Mouse (Mus musculus): Measurements from ENCODE around the gene Slc4a10.
"Not testable (repeated sequence)": the region's sequence is repeated elsewhere in the genome, so short reads cannot be mapped to it uniquely, and the experiment has no call there.

Gene Slc4a10

GRCm38 (mm10) chr2:62046421-62046845 is at the start of gene Slc4a10:
TSS of gene Slc4a10 (plus strand) at chr2:62046462.
- no peak for DNase-seq

GRCm38 (mm10) chr2:62001251-62001650 is 45.0 kb upstream of the Slc4a10 start:
- DNase-seq, result not testable (repeated sequence)

- no peak for DNase-seq
Measured at GRCm38 (mm10) chr2:62018209-62018608, 28.1 kb upstream of the Slc4a10 start.

- DNase-seq, result no peak
Measured at GRCm38 (mm10) chr2:62046861-62047503, 720 bp downstream of the Slc4a10 start.

GRCm38 (mm10) chr2:62047504-62048005 is 1.3 kb downstream of the Slc4a10 start:
- no peak for DNase-seq

- no peak for DNase-seq
Measured at GRCm38 (mm10) chr2:62048116-62048515, 1.9 kb downstream of the Slc4a10 start.

- no peak for DNase-seq
Measured at GRCm38 (mm10) chr2:62076512-62076911, 30.2 kb downstream of the Slc4a10 start.

- DNase-seq, result no peak
Measured at GRCm38 (mm10) chr2:62087566-62087965, 41.3 kb downstream of the Slc4a10 start.

GRCm38 (mm10) chr2:62088715-62089114 is 42.5 kb downstream of the Slc4a10 start:
- no peak for DNase-seq

- DNase-seq, result no peak
Measured at GRCm38 (mm10) chr2:62089208-62089607, 42.9 kb downstream of the Slc4a10 start.

- no peak for DNase-seq
Measured at GRCm38 (mm10) chr2:62100526-62100925, 54.3 kb downstream of the Slc4a10 start.

- no peak for DNase-seq
Measured at GRCm38 (mm10) chr2:62115346-62115745, 69.1 kb downstream of the Slc4a10 start.

GRCm38 (mm10) chr2:62129975-62130374 is 83.7 kb downstream of the Slc4a10 start:
- no peak for DNase-seq

GRCm38 (mm10) chr2:62134911-62135310 is 88.6 kb downstream of the Slc4a10 start:
- no peak for DNase-seq

- no peak for DNase-seq
Measured at GRCm38 (mm10) chr2:62147636-62148035, 101.4 kb downstream of the Slc4a10 start.

GRCm38 (mm10) chr2:62149421-62149820 is 103.2 kb downstream of the Slc4a10 start:
- no peak for DNase-seq

- no peak for DNase-seq
Measured at GRCm38 (mm10) chr2:62150830-62151229, 104.6 kb downstream of the Slc4a10 start.

- no peak for DNase-seq
Measured at GRCm38 (mm10) chr2:62210109-62210508, 163.8 kb downstream of the Slc4a10 start.

GRCm38 (mm10) chr2:62211106-62211505 is 164.8 kb downstream of the Slc4a10 start:
- DNase-seq, result no peak

- DNase-seq, result no peak
Measured at GRCm38 (mm10) chr2:62227563-62227962, 181.3 kb downstream of the Slc4a10 start.

- no peak for DNase-seq
Measured at GRCm38 (mm10) chr2:62231271-62231670, 185.0 kb downstream of the Slc4a10 start.

- DNase-seq, result no peak
Measured at GRCm38 (mm10) chr2:62244167-62244566, 197.9 kb downstream of the Slc4a10 start.

GRCm38 (mm10) chr2:62268467-62268866 is 222.2 kb downstream of the Slc4a10 start:
- DNase-seq, result no peak

- no peak for DNase-seq
Measured at GRCm38 (mm10) chr2:62271840-62272239, 225.6 kb downstream of the Slc4a10 start.

GRCm38 (mm10) chr2:62278779-62279178 is 232.5 kb downstream of the Slc4a10 start:
- no peak for DNase-seq

All from kidney, adult 18-20 months (tissue).